Mouse (Mus musculus): ENCODE data around the gene Fhl5. TPM values are rescaled to one million over a fixed set of nuclear protein-coding genes. Genes with fewer than 3 reads are reported as not detected.
"Not testable (repeated sequence)": the region's sequence is repeated elsewhere in the genome, so short reads cannot be mapped to it uniquely, and the experiment has no call there.

Fhl5 gene
- not detected in 2 replicates for total RNA-seq (2017)

DNA sequence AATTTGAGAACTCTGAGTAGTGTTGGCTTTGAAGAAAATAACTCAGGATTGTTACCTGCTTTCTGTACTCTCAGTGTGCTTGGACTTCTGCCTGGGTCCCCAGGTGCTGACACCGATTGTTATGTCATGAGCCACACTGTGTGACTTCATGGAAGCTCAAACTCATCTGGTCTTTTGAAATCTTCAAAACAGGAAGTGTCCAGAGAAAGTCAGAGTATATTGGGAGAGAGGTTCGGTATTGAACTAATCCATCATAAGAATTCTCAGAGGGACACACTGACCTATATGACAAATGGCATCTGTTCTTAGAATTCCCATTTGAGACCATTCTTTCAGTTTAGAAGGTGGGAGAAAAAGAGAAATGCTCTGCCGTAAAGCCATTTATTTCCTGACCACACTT is at the start of gene Fhl5:
Gene Fhl5, minus strand, starts transcription at position 101 of the 400 bp plus-strand sequence.
- ATAC-seq (replicated peaks; ENCODE audit: low read depth, poor library complexity, severe bottlenecking), result no peak

DNA sequence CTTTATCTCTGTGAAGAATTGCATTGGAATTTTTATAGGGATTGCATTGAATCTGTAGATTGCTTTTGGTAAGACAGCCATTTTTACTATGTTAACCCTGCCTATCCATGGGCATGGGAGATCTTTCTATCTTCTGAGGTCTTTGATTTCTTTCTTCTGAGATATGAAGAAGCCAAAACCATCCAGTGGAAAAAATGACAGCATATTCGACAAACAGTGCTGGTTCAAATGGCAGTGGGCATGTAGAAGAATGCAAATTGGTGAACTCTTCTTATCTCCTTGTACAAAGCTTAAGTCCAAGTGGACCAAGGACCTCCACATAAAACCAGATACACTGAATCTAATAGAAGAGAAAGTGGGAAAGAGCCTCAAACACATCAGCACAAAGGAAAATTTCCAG is 42.3 kb upstream of the Fhl5 start:
- not testable (repeated sequence) for ATAC-seq (replicated peaks; ENCODE audit: low read depth, poor library complexity, severe bottlenecking)

DNA sequence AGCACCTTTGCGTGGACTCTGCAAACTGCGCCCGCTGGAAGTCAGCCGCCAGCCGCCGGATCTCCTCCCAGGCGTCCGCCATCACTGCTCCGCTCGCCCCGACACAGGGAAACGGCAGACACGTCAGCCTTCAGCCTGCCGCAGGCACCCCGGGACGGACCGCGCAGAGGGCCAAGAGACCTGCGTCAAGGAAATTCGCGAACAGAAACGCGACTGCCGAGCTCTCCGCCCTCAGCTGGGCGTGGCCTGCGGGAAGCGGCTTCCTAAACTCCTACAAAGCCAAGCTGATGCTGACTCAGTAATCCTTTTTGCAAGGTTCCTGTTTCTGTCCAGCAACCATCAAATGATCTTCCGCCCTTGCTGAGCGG is 39.0 kb upstream of the Fhl5 start, which contains the start of gene Ufl1:
Gene Ufl1, minus strand, starts transcription at position 151 of the 368 bp plus-strand sequence.
- peak; percentile 99 for ATAC-seq (replicated peaks; ENCODE audit: low read depth, poor library complexity, severe bottlenecking)

DNA sequence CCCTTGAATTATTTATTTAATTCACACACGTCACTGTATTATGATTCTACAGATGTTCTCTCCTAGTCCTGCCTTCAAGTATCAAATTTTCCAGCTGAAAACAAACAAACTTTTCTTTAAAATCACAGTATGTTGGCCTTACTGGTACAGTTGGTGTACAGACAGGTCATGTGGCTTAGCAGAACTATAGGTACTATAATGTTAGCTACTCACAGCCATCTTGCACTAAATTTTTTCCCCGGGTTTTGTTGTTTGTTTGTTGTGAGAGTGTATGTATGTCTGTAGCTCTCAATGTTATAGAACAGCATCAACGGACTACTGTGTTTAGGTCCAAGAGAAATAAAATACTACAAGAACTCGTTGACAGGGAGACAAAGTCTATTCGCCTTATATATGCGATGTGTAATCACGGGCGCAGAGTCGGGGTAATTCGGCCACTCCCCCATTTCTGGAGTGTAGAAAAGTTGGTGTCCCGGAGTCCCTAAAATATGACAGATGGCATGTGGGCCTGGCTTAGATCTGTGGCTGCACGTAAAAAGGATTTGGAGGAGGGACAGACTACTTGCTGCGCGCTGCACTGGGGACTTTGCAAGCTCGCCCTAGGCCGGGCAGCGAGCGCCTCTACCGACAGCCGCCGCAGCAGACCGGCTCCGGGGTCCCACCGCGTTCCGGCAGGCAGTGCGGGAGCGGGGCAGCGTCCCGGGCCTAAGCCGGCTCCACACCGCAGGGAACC is 38.4 kb upstream of the Fhl5 start:
- peak; percentile 64 for ATAC-seq (replicated peaks; ENCODE audit: low read depth, poor library complexity, severe bottlenecking)

DNA sequence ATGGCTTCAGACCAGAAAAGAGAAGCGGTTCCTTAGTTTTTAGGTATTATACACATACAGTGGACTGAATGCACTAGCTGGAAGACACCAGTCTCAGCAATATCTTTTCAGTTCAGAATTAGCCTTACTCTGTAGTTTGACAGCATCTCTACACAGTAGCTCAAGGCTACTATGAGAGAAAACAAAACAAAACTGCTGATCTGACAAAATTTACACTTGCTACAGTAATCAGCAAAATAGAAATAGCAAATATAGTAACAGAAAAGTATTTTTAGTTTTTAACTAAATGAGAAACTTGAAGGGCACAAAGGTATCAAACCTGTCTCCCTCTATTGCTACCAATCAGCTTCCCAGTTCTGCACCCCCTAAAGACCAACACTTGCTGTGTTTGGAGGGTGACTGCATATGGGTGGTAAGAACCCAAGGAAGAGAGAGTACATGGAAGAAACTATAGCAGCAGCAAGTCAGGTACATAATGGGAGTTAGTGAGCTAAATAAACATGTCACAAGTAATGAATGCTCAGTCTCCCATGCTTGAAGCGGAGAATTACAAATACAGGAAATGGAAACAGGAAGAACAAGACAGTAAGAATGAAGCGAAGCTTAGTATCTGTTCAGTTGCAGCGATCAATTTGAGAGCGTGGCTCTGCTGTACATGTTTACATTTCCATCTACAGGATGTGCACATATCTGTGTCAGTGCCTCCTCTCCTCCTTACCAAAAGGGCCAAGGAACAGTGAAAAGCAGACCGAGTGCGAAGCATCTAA is 30.4 kb upstream of the Fhl5 start:
- ATAC-seq (replicated peaks; ENCODE audit: low read depth, poor library complexity, severe bottlenecking), result 0 out of 2 replicates have a peak, but pooled peaks have one; percentile 15

DNA sequence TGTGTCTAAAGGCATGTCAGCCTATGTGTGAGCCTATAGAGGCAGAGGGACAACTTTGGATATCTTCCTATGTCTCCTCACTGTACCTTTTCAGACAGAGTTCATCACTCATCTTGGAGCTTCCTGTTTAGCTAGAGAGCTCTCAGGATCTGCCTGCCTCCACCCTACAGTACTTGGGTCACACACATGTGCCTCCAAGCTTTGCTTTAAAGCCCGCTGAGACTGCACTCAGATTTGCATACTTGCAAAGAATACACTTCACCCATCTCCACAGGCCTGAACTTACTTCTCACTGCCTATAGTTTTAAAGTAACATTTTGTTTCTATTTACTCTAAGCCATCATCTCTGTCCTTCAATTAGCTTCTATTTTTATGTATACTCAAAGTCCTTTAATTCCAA is 29.2 kb upstream of the Fhl5 start:
- ATAC-seq (replicated peaks; ENCODE audit: low read depth, poor library complexity, severe bottlenecking), result no peak

DNA sequence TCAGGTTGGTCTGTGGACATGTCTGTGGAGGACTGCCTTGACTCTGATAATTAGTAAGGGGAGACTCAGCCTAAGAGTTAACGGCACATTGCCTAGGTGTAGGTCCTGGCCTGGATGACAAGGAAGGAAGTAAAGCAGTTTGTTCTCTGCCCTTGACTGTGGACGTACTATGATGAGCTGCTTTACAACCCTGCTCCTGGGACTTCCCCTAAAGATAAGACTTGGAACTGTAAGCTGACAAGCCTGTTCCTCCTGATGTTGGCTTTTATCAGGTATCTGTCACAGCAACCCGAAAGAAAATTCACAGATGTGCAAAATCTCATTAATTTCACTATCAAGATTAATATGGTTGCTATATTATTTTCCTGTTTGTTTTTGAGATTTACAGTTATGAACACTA is 24.5 kb upstream of the Fhl5 start:
- no peak for ATAC-seq (replicated peaks; ENCODE audit: low read depth, poor library complexity, severe bottlenecking)

DNA sequence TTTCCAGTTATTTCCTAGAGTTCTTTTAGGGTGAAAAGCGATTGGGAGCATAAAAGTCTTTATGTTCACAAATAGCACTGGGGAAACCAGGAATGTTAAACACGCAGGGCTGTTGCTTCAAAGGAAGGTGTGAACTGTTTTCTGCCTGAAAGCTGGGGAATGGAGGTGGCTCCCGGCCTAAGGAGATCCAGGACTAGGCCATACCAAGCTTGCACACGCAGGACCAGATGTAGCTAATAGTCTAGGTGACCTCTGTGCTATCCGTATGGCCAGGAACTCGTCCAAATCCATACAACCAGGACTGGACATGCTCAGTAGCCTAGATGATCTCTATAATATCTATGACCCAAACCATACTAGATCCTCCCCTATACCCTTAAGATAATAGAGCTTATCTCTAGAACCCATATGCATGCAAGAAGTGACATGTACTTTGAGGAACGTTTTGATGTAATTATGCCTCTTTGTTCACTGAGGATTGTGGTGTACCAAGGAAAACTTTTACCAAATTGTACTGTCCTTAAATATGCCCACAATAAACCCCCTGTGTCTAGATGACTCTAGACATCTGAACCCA is 15.2 kb upstream of the Fhl5 start:
- no peak for ATAC-seq (replicated peaks; ENCODE audit: low read depth, poor library complexity, severe bottlenecking)

DNA sequence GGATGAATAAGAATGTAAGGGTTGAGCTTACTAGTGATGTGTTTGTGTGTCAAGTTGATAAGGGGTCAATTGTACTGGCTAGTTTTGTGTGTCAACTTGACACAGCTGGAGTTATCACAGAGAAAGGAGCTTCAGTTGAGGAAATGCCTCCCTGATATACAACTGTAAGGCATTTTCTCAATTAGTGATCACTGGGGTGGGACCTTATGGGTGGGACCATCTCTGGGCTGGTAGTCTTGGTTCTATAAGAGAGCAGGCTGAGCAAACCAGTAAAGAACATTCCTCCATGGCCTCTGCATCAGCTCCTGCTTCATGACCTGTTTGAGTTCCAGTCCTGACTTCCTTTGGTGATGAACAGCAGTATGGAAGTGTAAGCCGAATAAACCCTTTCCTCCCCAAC is 7.0 kb downstream of the Fhl5 start:
- not testable (repeated sequence) for ATAC-seq (replicated peaks; ENCODE audit: low read depth, poor library complexity, severe bottlenecking)

DNA sequence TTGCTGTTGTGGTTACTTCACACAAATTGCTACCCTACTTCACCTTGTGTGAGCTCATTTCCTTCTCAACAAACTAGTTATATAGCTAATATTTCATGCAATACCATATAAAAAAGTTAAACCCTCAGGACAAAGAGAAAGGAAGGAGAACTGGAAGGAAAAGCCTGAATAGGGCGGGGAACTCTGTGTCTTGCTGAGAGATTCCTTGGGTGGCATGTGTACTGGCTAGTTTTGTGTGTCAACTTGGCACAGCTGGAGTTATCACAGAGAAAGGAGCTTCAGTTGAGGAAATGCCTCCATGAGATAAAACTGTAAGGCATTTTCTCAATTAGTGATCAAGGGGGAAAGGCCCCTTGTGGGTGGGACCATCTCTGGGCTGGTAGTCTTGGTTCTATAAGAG is 8.9 kb downstream of the Fhl5 start:
- ATAC-seq (replicated peaks; ENCODE audit: low read depth, poor library complexity, severe bottlenecking), result not testable (repeated sequence)

DNA sequence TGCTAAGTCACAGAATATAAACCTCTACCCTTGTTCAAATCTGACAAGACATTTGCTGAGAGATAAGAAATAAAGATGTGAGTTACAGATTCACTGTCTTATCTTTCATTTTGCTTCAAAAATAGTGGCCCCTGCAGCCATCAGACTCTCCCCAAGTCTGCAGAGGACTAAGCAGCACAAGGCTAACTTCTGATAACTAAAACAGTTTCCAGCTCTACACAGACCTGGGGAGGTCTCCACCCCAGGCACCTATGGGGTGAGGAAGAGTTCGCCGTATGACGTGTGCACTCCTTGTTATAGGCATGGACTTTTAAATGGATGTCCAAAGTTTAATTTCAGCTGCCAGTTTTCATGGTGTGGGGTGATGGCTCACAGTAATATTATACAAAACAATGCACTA is 10.1 kb downstream of the Fhl5 start:
- no peak for ATAC-seq (replicated peaks; ENCODE audit: low read depth, poor library complexity, severe bottlenecking)

DNA sequence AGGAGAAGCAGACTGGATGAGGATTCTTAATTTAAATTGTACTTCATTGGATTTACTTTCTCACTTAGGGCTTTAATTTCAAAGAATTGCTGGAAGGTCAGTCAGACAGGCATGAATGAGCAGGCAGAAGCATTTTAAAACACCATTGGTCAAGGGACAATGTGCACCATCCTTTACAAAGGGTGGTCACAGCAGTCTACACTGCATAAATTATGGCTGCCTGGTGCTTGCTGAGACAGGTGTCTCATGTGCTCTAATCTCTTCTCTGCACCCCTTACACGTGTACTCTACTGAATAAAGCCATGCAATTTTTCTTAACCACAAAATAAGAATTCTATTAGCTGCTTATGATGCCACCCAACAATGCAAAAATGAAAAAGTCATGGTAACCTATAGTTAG is 15.1 kb downstream of the Fhl5 start:
- ATAC-seq (replicated peaks; ENCODE audit: low read depth, poor library complexity, severe bottlenecking), result no peak

DNA sequence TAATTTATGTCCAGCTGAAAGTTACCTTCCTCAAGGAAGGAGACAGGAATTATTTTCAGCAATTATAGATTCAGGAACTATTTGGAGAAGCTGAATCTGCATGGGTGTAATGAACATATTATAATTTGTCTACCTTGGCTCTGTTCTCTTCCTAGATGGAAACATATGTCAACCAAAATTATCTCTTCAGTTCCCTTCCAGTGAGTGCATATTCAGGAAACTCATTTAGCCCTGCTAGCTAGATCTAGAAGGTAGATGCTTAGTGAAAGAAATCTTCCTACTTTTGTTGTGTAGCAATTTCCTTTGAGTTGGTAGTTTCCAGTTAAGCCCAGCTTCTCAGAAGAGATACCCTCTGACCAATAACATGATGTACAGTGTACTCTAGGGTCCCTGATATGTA is 20.7 kb downstream of the Fhl5 start:
- no peak for ATAC-seq (replicated peaks; ENCODE audit: low read depth, poor library complexity, severe bottlenecking)

DNA sequence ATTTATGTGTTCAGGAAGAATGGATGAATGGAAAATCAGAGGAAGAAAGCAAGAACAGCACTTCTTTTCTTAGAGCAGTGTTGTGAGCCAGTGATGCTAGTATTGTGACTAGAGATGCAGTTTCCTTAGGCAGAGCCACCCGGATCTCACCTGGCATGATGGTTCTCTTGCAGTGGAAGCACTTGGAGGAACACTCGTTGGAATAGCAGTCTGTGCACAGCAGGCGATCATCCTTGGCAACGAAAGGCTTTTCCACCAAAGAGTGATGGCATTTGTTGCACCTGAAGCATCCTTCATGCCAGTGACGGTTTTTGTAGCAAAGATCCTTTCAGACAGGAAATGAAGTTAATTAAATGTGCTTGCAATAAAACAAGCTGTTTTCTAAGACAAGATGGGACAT is 29.2 kb downstream of the Fhl5 start:
- no peak for ATAC-seq (replicated peaks; ENCODE audit: low read depth, poor library complexity, severe bottlenecking)

DNA sequence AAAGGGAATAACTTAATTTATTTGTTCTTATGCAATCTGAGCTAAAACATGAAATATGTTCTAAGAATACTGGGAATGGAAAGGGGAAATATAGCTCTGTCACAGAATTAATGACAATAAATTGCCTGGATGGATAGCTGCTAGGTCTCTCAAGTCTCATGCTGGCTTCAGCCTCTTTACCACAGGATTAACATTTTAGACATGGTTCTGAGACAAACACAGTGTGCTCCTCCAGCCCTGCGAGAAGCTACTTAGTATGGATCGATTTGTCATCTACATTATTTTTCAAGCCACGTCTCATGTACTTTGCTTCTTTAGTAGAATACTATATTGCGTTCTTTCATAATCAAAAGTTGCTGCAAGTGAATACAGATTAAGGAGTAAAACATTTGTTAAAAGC is 36.5 kb downstream of the Fhl5 start:
- ATAC-seq (replicated peaks; ENCODE audit: low read depth, poor library complexity, severe bottlenecking), result no peak

DNA sequence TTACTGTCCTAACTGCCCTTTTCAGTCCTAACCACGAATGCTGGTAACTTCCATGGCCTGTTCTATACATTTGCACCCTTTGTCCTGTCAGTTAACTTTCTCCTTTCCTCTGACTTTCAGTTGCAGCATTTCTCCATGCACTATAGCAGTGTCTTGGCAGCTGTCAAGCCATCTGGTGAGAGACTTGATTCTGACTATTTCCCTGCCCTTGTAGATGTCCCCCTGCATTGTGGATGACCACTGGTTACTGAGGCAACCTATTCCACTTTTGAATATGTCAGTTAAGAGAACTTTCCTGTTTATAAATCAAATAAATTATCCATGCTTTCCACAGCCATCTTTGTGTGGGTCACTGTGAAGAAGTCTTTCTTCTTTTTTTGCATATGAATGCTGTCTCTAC is 45.4 kb downstream of the Fhl5 start:
- ATAC-seq (replicated peaks; ENCODE audit: low read depth, poor library complexity, severe bottlenecking), result no peak

DNA sequence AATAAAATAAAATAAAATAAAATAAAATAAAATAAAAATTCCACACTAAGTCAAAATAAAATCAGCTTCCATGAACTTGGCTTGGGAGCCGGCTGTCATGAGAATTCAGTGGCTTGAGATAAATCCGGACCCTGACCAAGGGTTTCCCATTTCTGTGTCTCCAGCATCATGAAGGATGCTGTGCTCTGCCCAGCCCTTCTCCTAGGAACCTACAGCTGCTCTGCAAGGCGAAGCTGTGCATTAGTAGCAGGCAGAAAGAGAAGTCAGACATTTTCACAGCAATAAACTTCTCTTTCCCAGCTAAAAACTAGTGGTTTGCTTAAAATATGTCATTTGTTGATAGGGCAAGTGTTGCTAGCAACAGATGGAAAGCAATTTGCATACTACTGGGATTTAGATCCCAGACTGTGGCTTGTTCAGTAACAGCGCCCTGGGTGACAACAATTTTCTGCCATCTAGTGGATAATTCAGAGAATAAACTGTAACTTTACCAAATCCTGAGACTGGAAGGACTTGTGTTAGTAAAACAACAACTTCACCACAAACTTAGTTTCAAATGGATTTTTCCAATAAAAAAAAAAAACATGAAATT is 63.0 kb downstream of the Fhl5 start:
- no peak for ATAC-seq (replicated peaks; ENCODE audit: low read depth, poor library complexity, severe bottlenecking)

Data from common myeloid progenitor, adult 5-6 weeks (primary cell).